ENCODE assay signal across 11 mouse cellular contexts in genomic region chr5:113292179-113292578, GRCm38 (mm10). TPM values are rescaled to one million over a fixed set of nuclear protein-coding genes. Genes with fewer than 3 reads are reported as not detected.
DNase-seq lines count a peak whose midpoint lies in the region; ATAC-seq and TF ChIP-seq lines count a peak whose summit lies in the region.
"Had no signal": no experiment of that assay in that cellular context is flagged by ENCODE, and none has a peak within 500 bp of the region (broad histone marks: within the 10 kb centered on the region; RNA-seq: fewer than 3 reads in every experiment).

No protein-coding gene starts in this region.

- ATAC-seq in lung, postnatal 0 days, result no peak
- ATAC-seq in midbrain, embryonic 16.5 days, result no peak
- ATAC-seq in inflammation-experienced regulatory T-cells, adult 6 months, result no peak
- ATAC-seq: CD4-positive, CD25-positive, alpha-beta regulatory T cell, adult 4 months had no signal

- TF ChIP-seq EP300 in lung, postnatal 0 days (IDR thresholded peaks at IDR 0.05), result no peak

- peak; percentile 34 for DNase-seq in cerebellum, adult 8-10 months
- DNase-seq in cerebellum, postnatal 14 days, result no peak
- DNase-seq in lung, postnatal 14 days, result peak; percentile 31
- no peak for DNase-seq in lung, postnatal 0 days (ENCODE audit: low spot score)
- peak; percentile 74 for DNase-seq in embryo, embryonic 10.5 days (ENCODE audit: low spot score)
- no peak for DNase-seq in left cerebral cortex, adult 8-10 months (ENCODE audit: low spot score in 2 of 2)

- no peak overlapping the region for H3K27ac ChIP-seq in lung, postnatal 0 days (ENCODE audit: low read length)
- no peak overlapping the region for H3K27ac ChIP-seq in midbrain, embryonic 16.5 days (ENCODE audit: low read length)

- H3K27me3 ChIP-seq in lung, postnatal 0 days (replicated peaks; ENCODE audit: insufficient read depth, low read length), result peaks cover 9% of the 10 kb centered on the region
- H3K27me3 ChIP-seq in midbrain, embryonic 16.5 days (ENCODE audit: control insufficient read depth, insufficient read depth, low read depth, low read length), result peaks cover 12% of the 10 kb centered on the region

- 10% methylated on average over 8 of the region's 8 CpGs for WGBS in lung, postnatal 0 days
- WGBS in midbrain, embryonic 16.5 days, result 17% methylated on average over 8 of the region's 8 CpGs

- no peak overlapping the region for H3K9ac ChIP-seq in lung, postnatal 0 days (replicated peaks; ENCODE audit: low read depth)
- 0 out of 2 replicates have a peak overlapping the region, but pooled peaks have one; percentile 20 for H3K9ac ChIP-seq in midbrain, embryonic 16.5 days (ENCODE audit: low read depth, low read length)

- no peaks in the 10 kb centered on the region for H3K4me1 ChIP-seq in lung, postnatal 0 days (ENCODE audit: insufficient read depth, low read depth, low read length)
- peaks cover 12% of the 10 kb centered on the region; the same call in 1 of the 2 replicates for H3K4me1 ChIP-seq in midbrain, embryonic 16.5 days (ENCODE audit: control insufficient read depth, insufficient read depth, low read length)

- no peak overlapping the region for H3K4me2 ChIP-seq in lung, postnatal 0 days (replicated peaks; ENCODE audit: low read depth, low read length)
- no peak overlapping the region for H3K4me2 ChIP-seq in midbrain, embryonic 16.5 days (ENCODE audit: low read length)

- no peak for TF ChIP-seq CTCF in lung, postnatal 0 days (IDR thresholded peaks at IDR 0.05)

- H3K36me3 ChIP-seq in lung, postnatal 0 days (ENCODE audit: insufficient read depth, low read length), result no peaks in the 10 kb centered on the region
- no peaks in the 10 kb centered on the region for H3K36me3 ChIP-seq in midbrain, embryonic 16.5 days (ENCODE audit: control insufficient read depth, insufficient read depth, low read length)

- no peak overlapping the region for H3K4me3 ChIP-seq in lung, postnatal 0 days (ENCODE audit: low read depth, low read length)
- H3K4me3 ChIP-seq in midbrain, embryonic 16.5 days (ENCODE audit: low read depth, low read length), result no peak overlapping the region
- H3K4me3 ChIP-seq: erythroblast, embryonic 14.5 days; megakaryocyte, embryonic 14.5 days had no signal

- H3K9me3 ChIP-seq in lung, postnatal 0 days (ENCODE audit: low read length), result no peaks in the 10 kb centered on the region
- H3K9me3 ChIP-seq in midbrain, embryonic 16.5 days (replicated peaks; ENCODE audit: control insufficient read depth, low read length, poor library complexity, severe bottlenecking), result no peaks in the 10 kb centered on the region

RNA-seq across cellular contexts. Expression of gene Sgsm1, which starts 18.4 kb away (rescaled TPM):
- 1.2 and 1.5 TPM in 2 replicates for polyA plus RNA-seq in lung, postnatal 0 days (2015; fragmentation: Nextera tagmentation; extraction: Ambion mirVana)
- 27.5 and 29.4 TPM in 2 replicates for polyA plus RNA-seq in midbrain, embryonic 16.5 days (2015; fragmentation: Nextera tagmentation; extraction: Ambion mirVana)
- not detected for polyA plus RNA-seq in inflammation-experienced regulatory T-cells, adult 6 months (2017; shearing (Covaris generic))
- total RNA-seq in left cerebral cortex, adult 8-10 months (2022), result 100 to 1,000 TPM in 3 of 4 experiments, 10 to 100 TPM in 1; 84.7 to 123 (median 111) TPM
- polyA plus RNA-seq: CD4-positive, CD25-positive, alpha-beta regulatory T cell, adult 4 months; erythroblast, embryonic 14.5 days had no signal

Comparison
In these comparisons a context has a peak if more than half of its experiments do, and no peak if none do; other contexts are left out.
1. DNase-seq: peak in cerebellum, adult 8-10 months (single experiment), lung, postnatal 14 days (single experiment) and embryo, embryonic 10.5 days (single experiment); none in cerebellum, postnatal 14 days (0 of 2), lung, postnatal 0 days (single experiment) and left cerebral cortex, adult 8-10 months (0 of 2).
2. RNA of gene Sgsm1, which starts 18.4 kb away (polyA plus RNA-seq): 27.5 to 29.4 TPM in midbrain, embryonic 16.5 days; 1.2 to 1.5 TPM in lung, postnatal 0 days and not detected in inflammation-experienced regulatory T-cells, adult 6 months; every median in the first group is over 10 times any median in the second.